Mouse (Mus musculus) testis, adult 2 months (tissue): Measurements from ENCODE around the gene Tgm7.

Experiments used
- CTCF ChIP-seq: fragments of 200-500 bp; IDR thresholded peaks from 2 replicates; pipeline ENCODE4 v1.5.1; 2012; ENCODE audit warnings: low read depth, mild to moderate bottlenecking, inconsistent platforms, low read length, moderate library complexity; ENCODE audit not compliant: control insufficient read depth, insufficient read depth, insufficient replicate concordance
- POLR2A ChIP-seq: fragments of 200-500 bp; IDR thresholded peaks from 2 replicates; pipeline ENCODE4 v1.6.1; 2012; ENCODE audit warnings: low read depth, mild to moderate bottlenecking, inconsistent platforms, low read length, moderate library complexity; ENCODE audit not compliant: control insufficient read depth

- TF ChIP-seq POLR2A (no peak), CTCF (no peak)
Observed at GRCm38 (mm10) chr2:121102051-121102450, 7.5 kb downstream of the Tgm7 start.
